Comparison of ENCODE assay signal across 9 mouse cellular contexts in the genomic region with DNA sequence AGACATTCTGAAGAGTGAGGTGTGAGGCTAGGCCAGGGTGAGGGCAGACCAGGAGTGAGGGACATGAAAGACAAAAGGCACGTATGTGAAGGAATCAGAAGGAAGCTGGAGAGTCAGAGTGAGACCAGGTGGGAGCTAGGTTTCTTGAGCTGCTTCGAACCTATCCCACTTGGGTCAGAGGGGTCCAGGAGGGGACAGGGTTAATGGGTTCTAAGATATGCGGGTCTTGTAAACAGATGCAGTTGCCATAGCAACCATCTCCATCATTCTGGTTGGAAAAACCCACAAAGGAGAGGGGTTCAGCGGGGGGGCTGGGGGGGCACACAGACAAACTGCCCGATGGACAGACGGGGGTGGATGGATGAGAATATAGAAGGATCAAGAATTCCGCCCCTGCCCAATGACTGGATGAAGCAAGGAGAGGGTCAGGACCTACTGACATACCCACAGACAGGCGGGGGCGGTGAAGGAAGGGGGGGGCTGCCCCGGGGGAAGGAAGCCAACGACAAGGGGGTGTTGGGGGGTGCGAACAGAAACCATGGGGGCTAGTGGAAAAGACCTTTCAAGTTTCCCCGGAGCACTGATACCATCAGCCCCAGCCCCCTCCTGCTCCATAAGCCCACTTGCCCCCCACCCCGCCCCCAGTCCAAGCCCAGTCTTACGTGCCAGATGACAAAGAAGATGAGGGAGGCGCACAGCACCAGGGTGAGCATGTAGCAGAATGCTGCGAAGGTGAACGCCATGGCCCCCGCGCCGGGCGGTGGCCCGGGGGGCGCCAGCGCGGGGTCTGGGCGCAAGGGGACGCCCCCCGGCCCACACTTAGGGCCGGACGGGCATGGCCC. TPM values are rescaled to one million over a fixed set of nuclear protein-coding genes. Genes with fewer than 3 reads are reported as not detected.
A peak's percentile ranks its signal among the peaks of the same experiment; 100 is the strongest.
DNase-seq lines count a peak whose midpoint lies in the region; ATAC-seq and TF ChIP-seq lines count a peak whose summit lies in the region.
"Had no signal": no experiment of that assay in that cellular context is flagged by ENCODE, and none has a peak within 500 bp of the region (broad histone marks: within the 10 kb centered on the region; RNA-seq: fewer than 3 reads in every experiment).

No protein-coding gene starts in this region.

- no peaks in the 10 kb centered on the region for H3K9me3 ChIP-seq in heart, embryonic 12.5 days (replicated peaks)
- no peaks in the 10 kb centered on the region for H3K9me3 ChIP-seq in ES-E14 (ENCODE audit: control insufficient read depth, insufficient read depth, low read depth, low read length)
- H3K9me3 ChIP-seq in midbrain, embryonic 11.5 days (ENCODE audit: control insufficient read depth, low read length) = no peaks in the 10 kb centered on the region

- in situ Hi-C loops in ES-E14 (cut with MboI; ENCODE audit: low sequenced_read_pairs in 2 of 2, unreplicated experiment in 2 of 2) = no loop called here

- no peak overlapping the region for H3K27ac ChIP-seq in heart, embryonic 12.5 days (ENCODE audit: poor library complexity, severe bottlenecking)
- no peak overlapping the region for H3K27ac ChIP-seq in ES-E14 (ENCODE audit: insufficient read depth, low read depth, low read length, poor library complexity, severe bottlenecking)
- H3K27ac ChIP-seq in midbrain, embryonic 11.5 days (ENCODE audit: low read depth, low read length) = peak overlapping the region; percentile 68

- peak overlapping the region; percentile 52 for H3K4me3 ChIP-seq in heart, embryonic 12.5 days
- peak overlapping the region; percentile 64 to 72; a peak in 3 of 4 replicates for H3K4me3 ChIP-seq in ES-E14 (ENCODE audit: insufficient read depth in 1 of 2, low read depth in 1 of 2, low read length in 2 of 2, poor library complexity in 1 of 2, severe bottlenecking in 1 of 2)
- H3K4me3 ChIP-seq in midbrain, embryonic 11.5 days (ENCODE audit: low read depth, low read length) = peak overlapping the region; percentile 69

- no peak for DNase-seq in heart, adult 11 months
- DNase-seq in ES-E14 (ENCODE audit: low read depth, low spot score) = no peak
- peak; percentile 52 for DNase-seq in forelimb bud, embryonic 11.5 days (ENCODE audit: low read depth, low spot score)
- DNase-seq in midbrain, embryonic 11.5 days (ENCODE audit: low spot score, missing footprints) = peak; percentile 93
- DNase-seq in ovary, postnatal 36 days (ENCODE audit: low spot score) = no peak
- DNase-seq in urinary bladder, postnatal 36 days (ENCODE audit: low spot score in 2 of 2) = no peak

- peaks cover 66% of the 10 kb centered on the region for H3K4me1 ChIP-seq in heart, embryonic 12.5 days (replicated peaks)
- H3K4me1 ChIP-seq in ES-E14 (ENCODE audit: control insufficient read depth in 2 of 2, insufficient read depth in 2 of 2, low read length in 2 of 2, poor library complexity in 1 of 2) = peaks cover 0 to 20% of the 10 kb centered on the region in 2 experiments; a peak in 1 of 4 replicates
- H3K4me1 ChIP-seq in midbrain, embryonic 11.5 days (ENCODE audit: control insufficient read depth, insufficient read depth, low read length) = peaks cover 48% of the 10 kb centered on the region

- peaks cover 41% of the 10 kb centered on the region for H3K36me3 ChIP-seq in heart, embryonic 12.5 days
- peaks cover 24% of the 10 kb centered on the region for H3K36me3 ChIP-seq in ES-E14 (ENCODE audit: control insufficient read depth, insufficient read depth, low read length, poor library complexity, severe bottlenecking)
- peaks cover 11% of the 10 kb centered on the region; the same call in 1 of the 2 replicates for H3K36me3 ChIP-seq in midbrain, embryonic 11.5 days (ENCODE audit: control insufficient read depth, insufficient read depth, low read length)

- H3K4me2 ChIP-seq in heart, embryonic 12.5 days = peak overlapping the region; percentile 90
- H3K4me2 ChIP-seq in midbrain, embryonic 11.5 days = peak overlapping the region; percentile 99

- no peak for ATAC-seq in heart, embryonic 12.5 days (ENCODE audit: insufficient number of reproducible peaks, low FRiP score)
- peak; percentile 10 for ATAC-seq in midbrain, embryonic 11.5 days (ENCODE audit: low FRiP score)
- ATAC-seq in frontal cortex, adult (ENCODE audit: low TSS enrichment) = no peak
- ATAC-seq: Patski had no signal

- 0 out of 2 replicates have a peak, but pooled peaks cover 2% of the 10 kb centered on the region for H3K27me3 ChIP-seq in heart, embryonic 12.5 days (replicated peaks)
- no peaks in the 10 kb centered on the region for H3K27me3 ChIP-seq in midbrain, embryonic 11.5 days (ENCODE audit: control insufficient read depth, insufficient read depth, low read length)
- H3K27me3 ChIP-seq: Patski had no signal

- WGBS in heart, embryonic 12.5 days = 6% methylated on average over 28 of the region's 31 CpGs
- WGBS in midbrain, embryonic 11.5 days = 2% methylated on average over 29 of the region's 31 CpGs

- H3K9ac ChIP-seq in heart, embryonic 12.5 days = peak overlapping the region; percentile 68
- H3K9ac ChIP-seq in ES-E14 (ENCODE audit: insufficient read depth, low read depth, low read length, poor library complexity, severe bottlenecking) = peak overlapping the region; percentile 74
- peak overlapping the region; percentile 91 for H3K9ac ChIP-seq in midbrain, embryonic 11.5 days (ENCODE audit: low read length)

TF ChIP-seq in ES-E14, 5 proteins besides CTCF, POLR2A, EP300 and RAD21:
- TF ChIP-seq ZNF384 (IDR thresholded peaks at IDR 0.05; ENCODE audit: low read depth, low read length) = no peak
- no peak for TF ChIP-seq HCFC1 (IDR thresholded peaks at IDR 0.05; ENCODE audit: borderline replicate concordance, insufficient read depth, low read length)
- no peak for TF ChIP-seq MAFK (IDR thresholded peaks at IDR 0.05; ENCODE audit: insufficient read depth, low read depth, low read length)
- TF ChIP-seq ZC3H11A (IDR thresholded peaks at IDR 0.05; ENCODE audit: borderline replicate concordance, low read depth, low read length) = no peak
- no peak for TF ChIP-seq CHD2 (IDR thresholded peaks at IDR 0.05; ENCODE audit: low read depth, low read length)

RNA-seq across cellular contexts. Expression of a gene that starts 0.6 kb away (rescaled TPM):
- polyA plus RNA-seq in heart, embryonic 12.5 days (2016; fragmentation: Nextera tagmentation; extraction: Ambion mirVana) = 5.9 and 7.0 TPM in 2 replicates
- total RNA-seq in ES-E14 (2012; rRNA removed) = 2.5 and 3.7 TPM in 2 replicates
- 106 and 115 TPM in 2 replicates for polyA plus RNA-seq in midbrain, embryonic 11.5 days (2014; fragmentation: Nextera tagmentation; extraction: Ambion mirVana)

RNA-seq across cellular contexts. Expression of a gene that starts 9.1 kb away (rescaled TPM):
- polyA plus RNA-seq in heart, embryonic 12.5 days (2016; fragmentation: Nextera tagmentation; extraction: Ambion mirVana) = 218 and 226 TPM in 2 replicates
- 78.5 and 96.9 TPM in 2 replicates for total RNA-seq in ES-E14 (2012; rRNA removed)
- polyA plus RNA-seq in midbrain, embryonic 11.5 days (2014; fragmentation: Nextera tagmentation; extraction: Ambion mirVana) = 214 and 231 TPM in 2 replicates

RNA-seq across cellular contexts. Expression of a gene that starts 9.4 kb away (rescaled TPM):
- 76.0 and 82.8 TPM in 2 replicates for polyA plus RNA-seq in heart, embryonic 12.5 days (2016; fragmentation: Nextera tagmentation; extraction: Ambion mirVana)
- 84.4 and 110 TPM in 2 replicates for total RNA-seq in ES-E14 (2012; rRNA removed)
- 70.4 and 80.6 TPM in 2 replicates for polyA plus RNA-seq in midbrain, embryonic 11.5 days (2014; fragmentation: Nextera tagmentation; extraction: Ambion mirVana)

RNA-seq across cellular contexts. Expression of a gene that starts 12.4 kb away (rescaled TPM):
- polyA plus RNA-seq in heart, embryonic 12.5 days (2016; fragmentation: Nextera tagmentation; extraction: Ambion mirVana) = 4.4 TPM in 2 replicates
- total RNA-seq in ES-E14 (2012; rRNA removed) = 0.89 and 2.3 TPM in 2 replicates
- 1.3 TPM in 2 replicates for polyA plus RNA-seq in midbrain, embryonic 11.5 days (2014; fragmentation: Nextera tagmentation; extraction: Ambion mirVana)

RNA-seq across cellular contexts. Expression of a gene that starts 20.6 kb away (rescaled TPM):
- 24.0 and 28.6 TPM in 2 replicates for polyA plus RNA-seq in heart, embryonic 12.5 days (2016; fragmentation: Nextera tagmentation; extraction: Ambion mirVana)
- 14.7 and 22.9 TPM in 2 replicates for total RNA-seq in ES-E14 (2012; rRNA removed)
- 24.4 and 25.0 TPM in 2 replicates for polyA plus RNA-seq in midbrain, embryonic 11.5 days (2014; fragmentation: Nextera tagmentation; extraction: Ambion mirVana)

Comparison
In these comparisons a context has a peak if more than half of its experiments do, and no peak if none do; other contexts are left out.
1. DNase-seq: peak in forelimb bud, embryonic 11.5 days (single experiment) and midbrain, embryonic 11.5 days (single experiment); none in heart, adult 11 months (single experiment), ES-E14 (single experiment), ovary, postnatal 36 days (single experiment) and urinary bladder, postnatal 36 days (0 of 2).
2. RNA of a gene that starts 0.6 kb away (polyA plus RNA-seq): 106 to 115 TPM in midbrain, embryonic 11.5 days; 5.9 to 7.0 TPM in heart, embryonic 12.5 days; every median in the first group is over 10 times any median in the second.
3. Peak in every context shown above with its lines, with median percentiles within 50 percentile points of each other: H3K4me3 ChIP-seq and H3K9ac ChIP-seq.